Mouse (Mus musculus) forebrain, embryonic 12.5 days (tissue): Measurements from ENCODE around the gene Flt4. TPM values are rescaled to one million over a fixed set of nuclear protein-coding genes. Genes with fewer than 3 reads are reported as not detected.

Experiments used
- ATAC-seq: fragments of 200-750 bp; cut with Nextera tagmentation; 2 replicates; pipeline ENCODE4 v1.8.0; 2017; ENCODE audit warnings: moderate TSS enrichment; ENCODE audit not compliant: low FRiP score
- H3K27ac ChIP-seq: fragments of 300-500 bp; sonication (generic); 2 replicates; pipeline ENCODE4 v1.5.1; 2016; ENCODE audit warnings: mild to moderate bottlenecking
- H3K27me3 ChIP-seq: fragments of 300-500 bp; sonication (generic); 2 replicates; pipeline ENCODE4 v1.6.1; 2016; ENCODE audit warnings: mild to moderate bottlenecking
- H3K36me3 ChIP-seq: fragments of 300-500 bp; sonication (generic); replicated peaks from 2 replicates; pipeline ENCODE4 v1.6.1; 2016; ENCODE audit warnings: mild to moderate bottlenecking
- H3K4me1 ChIP-seq: fragments of 300-500 bp; sonication (generic); 2 replicates; pipeline ENCODE4 v1.6.1; 2016
- H3K4me2 ChIP-seq: fragments of 300-500 bp; sonication (generic); 2 replicates; pipeline ENCODE4 v1.6.1; 2016; ENCODE audit warnings: mild to moderate bottlenecking, moderate library complexity
- H3K4me3 ChIP-seq: fragments of 300-500 bp; sonication (generic); replicated peaks from 2 replicates; pipeline ENCODE4 v1.5.1; 2016; ENCODE audit warnings: mild to moderate bottlenecking
- H3K9ac ChIP-seq: fragments of 300-500 bp; sonication (generic); 2 replicates; pipeline ENCODE4 v1.6.1; 2016; ENCODE audit warnings: mild to moderate bottlenecking
- H3K9me3 ChIP-seq: fragments of 300-500 bp; sonication (generic); 2 replicates; pipeline ENCODE4 v1.6.1; 2016
- WGBS: fragments of 180-500 bp; shearing (Covaris S2); methylation state at CpG from one replicate; pipeline ENCODE4 v1.1.7; 2016; 5-methylcytosine and 5-hydroxymethylcytosine counted together
- polyA plus RNA-seq: library from polyadenylated mRNA; unstranded; fragments of >200 nt; fragmentation: Nextera tagmentation; extraction: Ambion mirVana; gene quantifications from 2 replicates; pipeline ENCODE4 v1.2.1, GENCODE M21; 2016

Flt4 gene
- polyA plus RNA-seq, 1 experiment from 2014 or later, result 2.3 TPM

- H3K27ac ChIP-seq, result no peak overlapping the region
- H3K27me3 ChIP-seq, result peaks cover 22% of the 10 kb centered on the region
- ATAC-seq, result no peak
- WGBS, result 80% methylated on average over 8 of the region's 8 CpGs
- H3K4me2 ChIP-seq, result no peak overlapping the region
- no peak overlapping the region for H3K9ac ChIP-seq
- H3K4me1 ChIP-seq, result no peaks in the 10 kb centered on the region
- H3K4me3 ChIP-seq, result no peak overlapping the region
- H3K9me3 ChIP-seq, result no peaks in the 10 kb centered on the region
- H3K36me3 ChIP-seq, result no peaks in the 10 kb centered on the region
Observed at GRCm38 (mm10) chr11:49618476-49618875, 9.4 kb downstream of the Flt4 start.

DNA sequence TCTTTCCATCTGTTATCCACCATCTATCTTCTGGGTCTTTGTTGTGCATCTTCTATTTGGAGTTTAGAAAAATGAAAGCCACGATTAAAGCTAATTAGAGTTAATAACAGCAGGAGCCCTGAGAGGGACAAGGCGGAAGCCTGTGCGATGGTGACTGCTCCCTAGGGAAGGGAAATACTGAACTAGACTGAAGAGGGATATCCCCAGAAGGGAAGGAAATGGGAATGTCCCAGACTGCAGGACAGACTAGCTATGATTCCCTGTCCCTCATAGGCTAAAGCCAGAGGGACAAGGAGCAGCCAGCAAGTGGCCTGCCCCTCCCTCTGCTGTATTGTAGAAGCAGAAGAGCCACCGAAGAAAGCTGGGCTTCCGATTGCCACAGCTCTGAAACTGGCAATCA is 12.9 kb downstream of the Flt4 start:
- H3K27ac ChIP-seq, result no peak overlapping the region
- no peak for ATAC-seq
- H3K4me1 ChIP-seq, result no peaks in the 10 kb centered on the region
- H3K9me3 ChIP-seq, result no peaks in the 10 kb centered on the region
- H3K4me2 ChIP-seq, result no peak overlapping the region
- 82% methylated on average over 5 of the region's 5 CpGs for WGBS
- no peak overlapping the region for H3K4me3 ChIP-seq
- H3K9ac ChIP-seq, result no peak overlapping the region
- no peaks in the 10 kb centered on the region for H3K36me3 ChIP-seq
- H3K27me3 ChIP-seq, result no peaks in the 10 kb centered on the region

- H3K4me3 ChIP-seq, result no peak overlapping the region
- WGBS, result 95% methylated on average over 3 of the region's 3 CpGs
- ATAC-seq, result no peak
Observed at GRCm38 (mm10) chr11:49624156-49624555, 15.1 kb downstream of the Flt4 start.

GRCm38 (mm10) chr11:49625863-49626262 is 16.8 kb downstream of the Flt4 start:
- Histone ChIP-seq H3K4me3 (no peak overlapping the region), H3K27ac (no peak overlapping the region), H3K4me2 (no peak overlapping the region), H3K9ac (no peak overlapping the region), H3K36me3 (no peaks in the 10 kb centered on the region), H3K4me1 (no peaks in the 10 kb centered on the region), H3K9me3 (no peaks in the 10 kb centered on the region), H3K27me3 (no peaks in the 10 kb centered on the region)
- WGBS, result 66% methylated on average over 15 of the region's 15 CpGs
- no peak for ATAC-seq

More at GRCm38 (mm10) chr11:49624156-49624555, 15.1 kb downstream of the Flt4 start:
- H3K4me2 ChIP-seq, result no peak overlapping the region
- H3K9me3 ChIP-seq, result no peaks in the 10 kb centered on the region
- H3K4me1 ChIP-seq, result no peaks in the 10 kb centered on the region
- H3K27ac ChIP-seq, result no peak overlapping the region
- no peak overlapping the region for H3K9ac ChIP-seq
- H3K36me3 ChIP-seq, result no peaks in the 10 kb centered on the region
- H3K27me3 ChIP-seq, result no peaks in the 10 kb centered on the region

DNA sequence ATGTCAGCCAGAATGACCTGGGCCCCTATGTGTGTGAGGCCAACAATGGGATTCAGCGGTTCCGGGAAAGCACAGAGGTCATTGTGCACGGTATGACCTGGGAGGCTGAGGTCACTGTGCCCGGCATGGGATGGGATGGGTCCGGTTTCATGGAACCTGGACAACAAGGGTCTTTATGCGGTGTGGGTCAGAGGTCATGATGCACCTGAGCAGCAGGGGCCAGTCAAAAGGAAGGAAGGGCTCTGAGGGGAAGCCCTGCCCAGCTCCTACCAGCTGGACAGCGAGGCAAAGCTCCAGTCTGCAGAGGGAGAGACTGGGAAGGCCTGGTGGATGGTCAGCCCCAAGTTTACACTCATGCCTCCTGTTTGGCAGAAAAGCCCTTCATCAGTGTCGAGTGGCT is 17.7 kb downstream of the Flt4 start:
- Histone ChIP-seq H3K4me2 (no peak overlapping the region), H3K27me3 (peaks cover 4% of the 10 kb centered on the region; the same call in 1 of the 2 replicates), H3K27ac (no peak overlapping the region), H3K9me3 (no peaks in the 10 kb centered on the region), H3K36me3 (no peaks in the 10 kb centered on the region), H3K4me3 (no peak overlapping the region), H3K4me1 (no peaks in the 10 kb centered on the region), H3K9ac (no peak overlapping the region)
- WGBS, result 74% methylated on average over 8 of the region's 8 CpGs
- no peak for ATAC-seq

DNA sequence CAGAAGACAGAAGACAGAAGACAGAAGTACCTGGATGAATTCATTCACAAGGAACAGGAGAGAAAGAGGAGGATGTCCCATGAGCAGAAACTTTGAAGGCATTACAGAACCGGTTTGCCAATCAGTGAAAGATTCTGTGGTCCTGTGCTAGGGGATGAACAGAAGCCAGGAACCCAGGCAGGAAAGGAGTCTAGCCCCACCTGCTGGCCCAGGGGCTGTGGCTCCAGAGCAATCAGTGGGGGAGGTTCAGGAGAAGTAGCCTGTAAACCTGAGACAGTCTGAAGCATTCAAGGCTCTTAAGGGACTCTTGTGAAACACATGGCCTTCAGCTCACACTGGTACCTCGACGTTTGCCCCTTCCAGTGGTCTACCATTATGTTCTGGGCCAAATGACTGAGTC is 22.1 kb downstream of the Flt4 start:
- no peaks in the 10 kb centered on the region for H3K9me3 ChIP-seq
- no peak overlapping the region for H3K27ac ChIP-seq
- WGBS, result 35% methylated on average over 3 of the region's 3 CpGs
- no peak overlapping the region for H3K4me3 ChIP-seq
- H3K4me1 ChIP-seq, result peaks cover 5% of the 10 kb centered on the region
- no peak overlapping the region for H3K4me2 ChIP-seq
- H3K27me3 ChIP-seq, result peaks cover 47% of the 10 kb centered on the region
- H3K36me3 ChIP-seq, result no peaks in the 10 kb centered on the region
- ATAC-seq, result no peak
- no peak overlapping the region for H3K9ac ChIP-seq

DNA sequence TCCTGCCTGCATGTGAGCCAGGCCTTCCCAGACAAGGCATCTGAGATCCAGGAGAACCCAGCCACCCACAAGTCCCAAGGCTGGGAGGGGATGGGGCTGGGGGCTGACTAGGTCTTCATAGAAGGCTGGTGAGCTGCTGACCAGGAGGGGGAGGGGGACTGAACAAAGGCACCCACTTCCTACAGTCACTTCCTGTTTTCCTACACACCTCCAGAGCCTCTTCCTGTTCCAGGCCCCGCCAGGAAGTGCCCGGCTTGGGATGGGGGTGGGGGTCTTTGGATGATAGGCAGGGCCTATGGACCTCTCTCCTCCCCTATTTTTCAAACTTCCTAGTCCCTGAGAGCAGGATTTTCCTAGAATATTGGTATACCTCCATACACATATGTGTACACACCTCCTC is 23.2 kb downstream of the Flt4 start:
- Histone ChIP-seq H3K9me3 (no peaks in the 10 kb centered on the region), H3K4me2 (no peak overlapping the region), H3K27me3 (peaks cover 58% of the 10 kb centered on the region), H3K4me3 (no peak overlapping the region), H3K9ac (no peak overlapping the region), H3K4me1 (peaks cover 8% of the 10 kb centered on the region), H3K27ac (no peak overlapping the region), H3K36me3 (no peaks in the 10 kb centered on the region)
- 88% methylated on average over 2 of the region's 2 CpGs for WGBS
- ATAC-seq, result no peak

DNA sequence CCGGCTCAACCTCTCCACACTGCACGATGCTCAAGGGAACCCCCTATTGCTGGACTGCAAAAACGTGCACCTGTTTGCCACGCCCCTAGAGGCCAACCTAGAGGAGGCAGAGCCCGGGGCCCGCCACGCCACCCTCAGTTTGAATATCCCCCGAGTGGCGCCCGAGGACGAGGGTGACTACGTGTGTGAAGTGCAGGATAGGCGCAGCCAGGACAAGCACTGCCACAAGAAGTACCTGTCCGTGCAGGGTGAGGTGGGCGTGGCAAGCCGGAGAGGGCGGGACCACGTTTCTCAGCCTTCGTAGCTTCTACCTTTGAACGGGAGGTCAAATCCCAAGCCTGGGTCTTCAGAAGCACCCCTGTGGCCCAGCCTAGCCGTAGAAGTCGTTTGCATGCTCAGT is 25.0 kb downstream of the Flt4 start:
- H3K4me2 ChIP-seq, result peak overlapping the region; percentile 31
- no peaks in the 10 kb centered on the region for H3K9me3 ChIP-seq
- ATAC-seq, result no peak
- WGBS, result 5% methylated on average over 22 of the region's 22 CpGs
- H3K4me3 ChIP-seq, result peak overlapping the region; percentile 16; the same call in 1 of the 2 replicates
- H3K36me3 ChIP-seq, result no peaks in the 10 kb centered on the region
- H3K9ac ChIP-seq, result no peak overlapping the region
- H3K4me1 ChIP-seq, result peaks cover 8% of the 10 kb centered on the region
- no peak overlapping the region for H3K27ac ChIP-seq
- H3K27me3 ChIP-seq, result peaks cover 63% of the 10 kb centered on the region

GRCm38 (mm10) chr11:49635671-49636070 is 26.6 kb downstream of the Flt4 start:
- Histone ChIP-seq H3K9ac (no peak overlapping the region), H3K4me3 (no peak overlapping the region), H3K4me2 (no peak overlapping the region), H3K36me3 (no peaks in the 10 kb centered on the region), H3K9me3 (no peaks in the 10 kb centered on the region), H3K27ac (no peak overlapping the region), H3K27me3 (peaks cover 63% of the 10 kb centered on the region), H3K4me1 (peaks cover 8% of the 10 kb centered on the region)
- ATAC-seq, result no peak
- 75% methylated on average over 6 of the region's 6 CpGs for WGBS

GRCm38 (mm10) chr11:49636449-49636848 is 27.4 kb downstream of the Flt4 start:
- Histone ChIP-seq H3K4me2 (peak overlapping the region; percentile 34), H3K27me3 (peaks cover 60% of the 10 kb centered on the region), H3K27ac (no peak overlapping the region), H3K4me3 (0 out of 2 replicates have a peak overlapping the region, but pooled peaks have one; percentile 4), H3K4me1 (peaks cover 8% of the 10 kb centered on the region), H3K9me3 (no peaks in the 10 kb centered on the region), H3K9ac (no peak overlapping the region), H3K36me3 (no peaks in the 10 kb centered on the region)
- ATAC-seq, result no peak
- WGBS, result 4% methylated on average over 11 of the region's 11 CpGs

DNA sequence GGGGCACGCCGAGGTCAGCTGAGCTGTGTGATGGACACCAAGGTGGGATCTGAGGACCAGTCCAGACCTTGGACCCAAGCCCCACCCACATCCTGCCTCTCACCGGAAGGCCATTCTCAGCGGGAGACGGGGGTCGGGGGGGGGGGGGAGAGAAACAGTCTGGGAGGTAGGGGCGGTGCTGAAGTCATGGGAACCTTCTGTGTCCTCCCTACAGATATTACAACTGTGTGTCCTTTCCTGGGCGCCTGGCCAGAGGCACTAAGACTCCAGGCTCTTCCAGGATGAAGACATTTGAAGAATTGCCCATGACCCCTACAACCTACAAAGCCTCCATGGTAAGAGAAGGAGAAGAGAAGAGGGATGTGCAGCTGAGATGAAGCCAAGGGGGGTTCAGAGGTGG is 36.6 kb downstream of the Flt4 start:
- Histone ChIP-seq H3K27me3 (no peaks in the 10 kb centered on the region), H3K9me3 (no peaks in the 10 kb centered on the region), H3K9ac (no peak overlapping the region), H3K4me1 (no peaks in the 10 kb centered on the region), H3K4me2 (no peak overlapping the region), H3K27ac (no peak overlapping the region), H3K36me3 (no peaks in the 10 kb centered on the region), H3K4me3 (no peak overlapping the region)
- ATAC-seq, result no peak
- WGBS, result 67% methylated on average over 8 of the region's 8 CpGs

DNA sequence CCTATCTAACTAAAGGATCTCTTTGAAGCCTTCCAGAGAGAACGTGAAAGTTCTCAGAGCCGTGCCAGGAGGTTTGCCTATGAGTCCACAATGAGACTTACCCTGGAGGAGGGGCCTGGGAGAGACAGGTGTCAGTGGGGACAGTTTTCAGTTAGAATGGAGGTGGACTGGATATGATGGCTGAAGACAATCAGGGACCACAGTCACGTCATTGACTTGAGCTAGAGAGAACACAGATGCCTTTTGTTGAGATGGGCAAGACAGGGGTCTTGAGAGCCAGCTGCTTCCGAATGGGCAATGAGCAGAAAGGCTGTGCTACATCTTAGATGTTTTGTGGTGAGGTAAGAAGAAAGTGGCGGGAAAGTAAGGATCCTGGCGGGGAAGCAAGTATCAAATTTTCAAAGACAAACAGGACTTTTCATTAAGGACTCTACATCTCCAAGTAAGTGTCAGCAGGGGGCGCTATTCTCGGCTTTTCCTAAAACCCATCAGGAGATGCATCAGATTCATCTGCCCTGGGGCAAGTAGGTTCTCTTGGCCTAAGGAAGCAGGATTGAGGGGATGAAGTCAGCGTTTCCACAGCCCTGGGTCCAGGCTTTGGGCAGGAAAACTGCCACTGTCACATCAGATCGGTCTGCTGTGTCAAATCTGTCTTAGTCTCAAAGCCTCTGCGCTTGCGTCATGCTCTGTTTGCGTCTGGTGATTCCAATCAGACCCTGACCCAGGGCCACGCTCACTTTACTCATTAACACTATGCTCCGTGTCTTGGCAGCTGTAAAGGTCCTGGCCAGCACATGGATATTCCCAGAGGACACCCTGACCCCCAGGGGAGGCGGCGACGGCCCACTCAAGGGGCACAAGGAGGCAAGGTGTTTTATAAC is 41.3 kb downstream of the Flt4 start:
- Histone ChIP-seq H3K4me1 (peaks cover 3% of the 10 kb centered on the region; the same call in 1 of the 2 replicates), H3K36me3 (no peaks in the 10 kb centered on the region), H3K27ac (no peak overlapping the region), H3K27me3 (no peaks in the 10 kb centered on the region), H3K4me3 (no peak overlapping the region), H3K4me2 (no peak overlapping the region), H3K9me3 (no peaks in the 10 kb centered on the region), H3K9ac (no peak overlapping the region)
- 62% methylated on average over 18 of the region's 18 CpGs for WGBS
- ATAC-seq, result no peak
